Mouse (Mus musculus) bone marrow macrophage, adult 2 months (primary cell): ENCODE data around the gene Lhx1.

Experiments used
- CTCF ChIP-seq: IDR thresholded peaks from 2 replicates; pipeline ENCODE4 v1.5.1; 2012; ENCODE audit warnings: low read depth, mild to moderate bottlenecking, low read length, moderate library complexity
- POLR2A ChIP-seq: IDR thresholded peaks from 2 replicates; pipeline ENCODE4 v1.6.1; 2012; ENCODE audit warnings: mild to moderate bottlenecking, low read depth, low read length, borderline replicate concordance

DNA sequence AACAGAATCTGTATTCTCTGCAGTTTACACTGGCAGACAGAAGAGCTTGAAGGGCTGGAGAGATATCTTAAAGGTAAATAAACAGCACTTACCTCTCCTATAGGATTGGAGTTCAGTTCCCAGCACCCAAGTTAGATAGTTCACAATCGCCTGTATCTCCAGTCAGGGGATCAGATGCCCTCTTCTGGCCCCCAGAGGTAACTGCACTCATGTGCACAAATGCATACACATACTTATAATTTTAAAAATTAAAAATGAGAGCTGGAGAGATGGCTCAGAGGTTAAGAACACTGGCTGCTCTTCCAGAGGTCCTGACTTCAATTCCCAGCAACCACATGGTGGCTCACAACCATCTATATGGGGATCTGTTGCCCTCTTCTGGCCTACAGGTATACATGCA, 21.0 kb downstream of the Lhx1 start:
- TF ChIP-seq POLR2A (no peak), CTCF (no peak)
